Mouse (Mus musculus) stomach, embryonic 14.5 days (tissue): ENCODE results near the gene Ndufb5. TPM values are rescaled to one million over a fixed set of nuclear protein-coding genes. Genes with fewer than 3 reads are reported as not detected.

Source experiments
- ATAC-seq: fragments of 200-750 bp; cut with Nextera tagmentation; 2 replicates; pipeline ENCODE4 v1.8.0; 2017; ENCODE audit warnings: low read depth, moderate TSS enrichment; ENCODE audit not compliant: insufficient number of reproducible peaks, insufficient read depth, low FRiP score
- H3K27ac ChIP-seq: fragments of 300-500 bp; sonication (generic); 2 replicates; pipeline ENCODE4 v1.5.1; 2014; ENCODE audit warnings: mild to moderate bottlenecking, low read length, moderate library complexity, mixed read lengths
- H3K27me3 ChIP-seq: fragments of 300-500 bp; sonication (generic); 2 replicates; pipeline ENCODE4 v1.6.1; 2014; ENCODE audit warnings: low read length, control low read depth, mixed read lengths; ENCODE audit not compliant: control insufficient read depth, insufficient read depth
- H3K36me3 ChIP-seq: fragments of 300-500 bp; sonication (generic); 2 replicates; pipeline ENCODE4 v1.6.1; 2014; ENCODE audit warnings: mild to moderate bottlenecking, control low read depth, low read length, moderate library complexity, mixed read lengths; ENCODE audit not compliant: control insufficient read depth, insufficient read depth
- H3K4me1 ChIP-seq: fragments of 300-500 bp; sonication (generic); 2 replicates; pipeline ENCODE4 v1.6.1; 2014; ENCODE audit warnings: low read length, control low read depth, mixed read lengths; ENCODE audit not compliant: control insufficient read depth, insufficient read depth
- H3K4me2 ChIP-seq: fragments of 300-500 bp; sonication (generic); replicated peaks from 2 replicates; pipeline ENCODE4 v1.6.1; 2014; ENCODE audit warnings: low read depth, low read length, control low read depth
- H3K4me3 ChIP-seq: fragments of 300-500 bp; sonication (generic); 2 replicates; pipeline ENCODE4 v1.5.1; 2014; ENCODE audit warnings: low read depth, low read length, control low read depth
- H3K9ac ChIP-seq: fragments of 300-500 bp; sonication (generic); replicated peaks from 2 replicates; pipeline ENCODE4 v1.6.1; 2014; ENCODE audit warnings: low read depth, mild to moderate bottlenecking, control low read depth, low read length, moderate library complexity, mixed read lengths
- H3K9me3 ChIP-seq: fragments of 300-500 bp; sonication (generic); 2 replicates; pipeline ENCODE4 v1.6.1; 2016; ENCODE audit warnings: low read depth, low read length, control low read depth; ENCODE audit not compliant: control insufficient read depth
- WGBS: fragments of 180-500 bp; shearing (Covaris S2); extraction: QIAGEN DNeasy Blood & Tissue Kit; methylation state at CpG from one replicate; pipeline ENCODE4 v1.1.7; 2014; 5-methylcytosine and 5-hydroxymethylcytosine counted together
- polyA plus RNA-seq: library from polyadenylated mRNA; unstranded; fragments of >200 nt; fragmentation: Nextera tagmentation; extraction: Ambion mirVana; gene quantifications from 2 replicates; pipeline ENCODE4 v1.2.1, GENCODE M21; 2014

Ndufb5 gene
- 317 and 331 TPM in 2 replicates for polyA plus RNA-seq

GRCm38 (mm10) chr3:32736244-32737171, at the start of gene Ndufb5:
TSS of gene Ndufb5 (plus strand) at chr3:32736990.
- no peaks in the 10 kb centered on the region for H3K27me3 ChIP-seq
- peak within 1 kb of the TSS; percentile 83 for H3K4me3 ChIP-seq
- H3K36me3 ChIP-seq = peaks cover 17% of the 10 kb centered on the region
- ATAC-seq = peak; percentile 96
- H3K9ac ChIP-seq = peak within 1 kb of the TSS; percentile 87
- H3K4me2 ChIP-seq = peak within 1 kb of the TSS; percentile 84
- H3K4me1 ChIP-seq = peaks cover 12% of the 10 kb centered on the region; the same call in 1 of the 2 replicates
- H3K9me3 ChIP-seq = no peaks in the 10 kb centered on the region
- under 1% methylated on average over 62 of the region's 62 CpGs for WGBS
- peak within 1 kb of the TSS; percentile 72; the same call in 1 of the 2 replicates for H3K27ac ChIP-seq

GRCm38 (mm10) chr3:32687156-32687555, 49.6 kb upstream of the Ndufb5 start:
- H3K9me3 ChIP-seq = no peaks in the 10 kb centered on the region
- H3K4me2 ChIP-seq = no peak overlapping the region
- no peak overlapping the region for H3K9ac ChIP-seq
- 45% methylated on average over 4 of the region's 4 CpGs for WGBS
- ATAC-seq = no peak
- H3K4me1 ChIP-seq = no peaks in the 10 kb centered on the region
- H3K27me3 ChIP-seq = no peaks in the 10 kb centered on the region
- H3K36me3 ChIP-seq = no peaks in the 10 kb centered on the region
- H3K4me3 ChIP-seq = no peak overlapping the region
- no peak overlapping the region for H3K27ac ChIP-seq

DNA sequence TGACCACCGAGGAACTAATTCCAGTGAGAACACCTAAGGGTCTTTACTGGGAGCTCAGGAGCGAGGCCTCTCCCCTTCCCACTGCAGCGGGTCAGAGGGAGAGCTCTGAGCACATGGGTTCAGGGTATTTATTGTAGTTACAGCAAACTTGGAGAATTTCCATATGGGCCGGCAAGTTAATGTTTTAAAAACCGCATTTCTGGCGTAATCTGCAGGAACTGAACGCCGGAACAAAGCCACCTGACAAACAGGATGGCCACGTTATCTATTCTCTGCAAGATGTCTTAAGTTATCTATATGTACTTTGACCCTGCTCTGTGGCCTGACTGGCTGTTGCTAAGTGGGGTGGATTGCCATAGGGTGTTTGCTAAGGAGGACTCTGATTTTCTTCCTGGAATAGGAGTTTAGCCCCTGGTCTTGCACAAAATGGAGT, 47.2 kb upstream of the Ndufb5 start:
- Histone ChIP-seq H3K9me3 (no peaks in the 10 kb centered on the region), H3K4me3 (no peak overlapping the region), H3K27me3 (no peaks in the 10 kb centered on the region), H3K27ac (no peak overlapping the region), H3K4me1 (no peaks in the 10 kb centered on the region), H3K36me3 (no peaks in the 10 kb centered on the region), H3K4me2 (no peak overlapping the region), H3K9ac (no peak overlapping the region)
- no peak for ATAC-seq
- WGBS = 56% methylated on average over 9 of the region's 9 CpGs

GRCm38 (mm10) chr3:32690008-32690407, 46.8 kb upstream of the Ndufb5 start:
- no peak overlapping the region for H3K4me3 ChIP-seq
- H3K9me3 ChIP-seq = no peaks in the 10 kb centered on the region
- WGBS = 83% methylated on average over 3 of the region's 3 CpGs
- no peak overlapping the region for H3K27ac ChIP-seq
- no peaks in the 10 kb centered on the region for H3K4me1 ChIP-seq
- no peak overlapping the region for H3K4me2 ChIP-seq
- H3K27me3 ChIP-seq = no peaks in the 10 kb centered on the region
- no peak for ATAC-seq
- no peaks in the 10 kb centered on the region for H3K36me3 ChIP-seq
- H3K9ac ChIP-seq = no peak overlapping the region

DNA sequence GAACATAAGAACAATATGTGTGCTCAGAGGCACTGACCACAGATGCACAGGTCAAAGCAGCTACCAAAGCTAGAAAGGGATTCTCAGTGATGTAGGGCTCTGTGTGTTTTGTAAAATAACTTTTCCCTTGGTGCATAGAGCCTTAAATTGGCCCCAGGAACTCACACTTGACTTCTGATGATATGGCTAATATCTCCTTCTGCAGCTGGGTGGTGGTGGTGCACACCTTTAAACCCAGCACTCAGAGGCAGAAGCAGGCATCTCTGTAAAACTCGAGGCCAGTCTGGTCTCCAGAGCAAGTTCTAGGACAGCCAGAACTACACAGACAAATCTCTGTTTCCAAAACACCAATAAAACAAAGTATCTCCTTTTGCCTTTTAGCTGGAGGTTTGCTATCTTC, 45.9 kb upstream of the Ndufb5 start:
- H3K4me1 ChIP-seq = no peaks in the 10 kb centered on the region
- no peak overlapping the region for H3K4me3 ChIP-seq
- whole genome bisulfite sequencing = 69% methylated on average over 1 of the region's 1 CpGs
- no peaks in the 10 kb centered on the region for H3K36me3 ChIP-seq
- H3K27ac ChIP-seq = no peak overlapping the region
- no peaks in the 10 kb centered on the region for H3K27me3 ChIP-seq
- H3K9me3 ChIP-seq = no peaks in the 10 kb centered on the region
- no peak for ATAC-seq
- no peak overlapping the region for H3K9ac ChIP-seq
- H3K4me2 ChIP-seq = no peak overlapping the region

GRCm38 (mm10) chr3:32691841-32692240, 44.9 kb upstream of the Ndufb5 start:
- Histone ChIP-seq H3K4me2 (no peak overlapping the region), H3K9ac (no peak overlapping the region), H3K9me3 (no peaks in the 10 kb centered on the region), H3K27me3 (no peaks in the 10 kb centered on the region), H3K27ac (no peak overlapping the region), H3K36me3 (no peaks in the 10 kb centered on the region), H3K4me1 (no peaks in the 10 kb centered on the region), H3K4me3 (no peak overlapping the region)
- WGBS = 51% methylated on average over 5 of the region's 5 CpGs
- no peak for ATAC-seq

DNA sequence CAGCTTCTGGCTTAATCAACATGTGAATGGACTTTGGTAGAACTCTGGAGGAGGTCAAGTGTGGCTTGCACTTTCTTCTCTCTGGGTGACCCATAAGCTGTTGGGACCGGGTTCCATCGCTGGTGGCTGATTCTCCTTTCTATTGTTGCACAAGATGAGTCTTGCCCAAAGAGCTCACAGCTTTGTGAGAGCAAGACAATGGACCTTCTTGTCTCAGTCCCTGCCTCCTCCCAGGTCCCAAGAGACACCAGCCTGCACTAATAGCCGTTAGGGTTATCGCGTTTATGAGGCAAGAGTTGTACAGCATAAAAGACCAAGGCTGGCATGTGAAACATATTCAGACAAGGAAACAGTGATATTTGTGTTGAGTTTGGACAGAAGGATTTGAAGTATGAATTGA, 42.6 kb upstream of the Ndufb5 start:
- ATAC-seq = no peak
- WGBS = 71% methylated on average over 5 of the region's 5 CpGs
- H3K9ac ChIP-seq = no peak overlapping the region
- H3K4me1 ChIP-seq = no peaks in the 10 kb centered on the region
- H3K36me3 ChIP-seq = no peaks in the 10 kb centered on the region
- no peak overlapping the region for H3K27ac ChIP-seq
- H3K27me3 ChIP-seq = no peaks in the 10 kb centered on the region
- no peak overlapping the region for H3K4me2 ChIP-seq
- H3K4me3 ChIP-seq = no peak overlapping the region
- no peaks in the 10 kb centered on the region for H3K9me3 ChIP-seq

- H3K4me3 ChIP-seq = no peak overlapping the region
- H3K27me3 ChIP-seq = no peaks in the 10 kb centered on the region
- no peaks in the 10 kb centered on the region for H3K36me3 ChIP-seq
- H3K4me1 ChIP-seq = no peaks in the 10 kb centered on the region
- ATAC-seq = no peak
- H3K9ac ChIP-seq = no peak overlapping the region
- no peak overlapping the region for H3K27ac ChIP-seq
- H3K4me2 ChIP-seq = no peak overlapping the region
- WGBS = 70% methylated on average over 12 of the region's 12 CpGs
- H3K9me3 ChIP-seq = no peaks in the 10 kb centered on the region
Measured at GRCm38 (mm10) chr3:32694737-32695582, 41.8 kb upstream of the Ndufb5 start.
